Mouse (Mus musculus) G1E-ER4 (cell line): ENCODE data around the gene Gm8994. TPM values are rescaled to one million over a fixed set of nuclear protein-coding genes. Genes with fewer than 3 reads are reported as not detected.
"Not testable (repeated sequence)": the region's sequence is repeated elsewhere in the genome, so short reads cannot be mapped to it uniquely, and the experiment has no call there.

Experiments
- GATA1 ChIP-seq: IDR thresholded peaks from one replicate; pipeline ENCODE4 v1.8.0; 2012; ENCODE audit warnings: low read length, inconsistent platforms
- polyA plus RNA-seq: library from polyadenylated mRNA; stranded (reverse); fragments of >175 nt; gene quantifications from 2 replicates; pipeline ENCODE4 v1.2.3, GENCODE M21; 2012

Gene Gm8994
- not detected in 2 replicates for polyA plus RNA-seq

DNA sequence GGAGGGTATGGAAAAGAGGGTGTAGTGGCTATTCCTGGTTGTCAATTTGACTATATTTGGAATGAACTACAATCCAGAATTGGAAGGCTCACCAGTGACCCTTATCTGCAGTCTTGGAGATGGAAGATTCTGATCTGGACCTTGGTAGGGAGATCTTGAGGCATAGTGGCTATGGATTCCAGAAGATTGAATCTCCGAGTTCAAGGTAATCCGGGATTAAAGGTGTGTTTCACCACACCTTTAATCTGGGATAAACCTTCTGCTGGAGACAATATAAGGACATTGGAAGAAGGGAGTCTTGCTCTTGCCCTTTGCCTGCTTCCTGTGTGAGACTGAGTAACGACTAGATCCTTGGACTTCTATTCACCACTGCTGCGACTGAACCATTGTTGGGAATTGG, at the start of gene Gm8994:
Gene Gm8994 (plus strand): TSS at position 301 of the 400 bp plus-strand sequence.
- TF ChIP-seq GATA1 = not testable (repeated sequence)

DNA sequence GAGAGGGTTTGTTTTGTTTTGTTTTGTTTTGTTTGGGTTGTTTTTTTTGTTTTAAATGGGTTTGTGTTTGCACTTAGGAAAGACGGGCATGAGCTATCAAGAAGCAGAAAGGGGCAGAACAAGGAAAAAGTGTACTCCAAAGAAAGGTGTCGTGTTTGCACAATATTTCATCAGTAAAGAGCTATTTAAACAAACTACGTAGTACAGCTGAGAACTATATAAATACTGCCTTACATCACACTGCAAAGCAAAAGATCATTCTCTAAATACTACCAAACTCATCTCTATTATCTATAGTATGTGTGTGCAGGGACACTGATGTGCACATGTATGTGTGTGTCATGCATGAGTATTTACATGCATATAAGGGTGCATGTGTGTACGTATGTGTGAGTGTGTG, 49.7 kb upstream of the Gm8994 start:
- no peak for TF ChIP-seq GATA1

DNA sequence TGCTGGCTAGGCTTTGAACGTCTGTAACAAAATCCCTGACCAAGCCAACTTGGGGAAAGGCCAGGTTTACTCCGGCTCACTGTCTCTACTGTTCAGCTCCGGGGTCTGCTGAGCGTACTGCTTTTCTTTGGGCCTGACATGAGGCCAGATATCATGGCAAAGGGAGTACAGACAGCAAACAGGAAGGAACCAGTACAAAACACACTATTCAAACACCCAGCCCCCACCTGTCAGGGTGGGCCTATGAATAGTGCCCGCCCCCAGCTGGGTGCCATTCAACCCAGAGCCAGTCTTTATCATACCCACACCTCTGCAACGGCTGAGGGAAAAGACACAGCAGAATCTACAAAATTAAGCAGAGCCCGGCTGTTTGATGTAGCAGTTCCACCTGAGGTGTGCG, 42.8 kb upstream of the Gm8994 start:
- no peak for TF ChIP-seq GATA1

DNA sequence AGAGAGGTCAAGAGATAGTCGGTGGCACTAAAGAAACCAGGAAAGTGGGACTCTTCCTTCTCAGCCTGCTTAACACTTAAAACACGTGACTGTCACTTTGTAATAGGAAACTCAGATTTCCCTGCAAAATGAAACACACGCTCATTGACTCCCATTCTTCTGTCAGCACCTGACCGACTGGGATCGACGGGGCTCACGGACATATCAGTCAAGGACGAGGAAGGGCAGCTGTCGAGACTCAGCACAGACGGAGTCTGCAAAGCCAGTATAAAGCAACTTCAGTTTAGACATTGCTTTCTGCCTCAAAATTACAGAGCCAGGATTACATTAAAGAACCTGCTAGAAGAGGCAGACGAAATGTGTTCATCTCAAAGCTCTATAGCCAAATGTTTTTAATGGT, 41.2 kb upstream of the Gm8994 start:
- TF ChIP-seq GATA1 = no peak

DNA sequence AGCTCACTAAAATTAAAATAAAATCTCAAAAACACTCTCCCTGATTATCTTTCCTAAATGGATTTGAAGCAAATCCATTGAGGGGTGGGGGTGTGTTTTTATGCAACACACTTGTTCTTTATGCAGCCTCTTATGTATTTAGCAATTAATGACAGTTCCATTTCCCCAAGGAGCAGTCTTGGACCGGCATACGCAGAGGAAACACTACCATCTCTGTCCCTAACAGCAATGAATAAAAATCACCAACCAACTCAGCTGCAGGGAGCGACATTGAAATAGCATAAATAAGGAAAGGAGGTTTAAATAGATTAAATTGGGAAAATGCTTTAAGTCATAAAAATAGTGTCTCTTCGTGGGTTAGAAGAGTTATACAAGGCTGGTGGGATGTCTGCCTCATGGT, 40.8 kb upstream of the Gm8994 start:
- TF ChIP-seq GATA1 = no peak

DNA sequence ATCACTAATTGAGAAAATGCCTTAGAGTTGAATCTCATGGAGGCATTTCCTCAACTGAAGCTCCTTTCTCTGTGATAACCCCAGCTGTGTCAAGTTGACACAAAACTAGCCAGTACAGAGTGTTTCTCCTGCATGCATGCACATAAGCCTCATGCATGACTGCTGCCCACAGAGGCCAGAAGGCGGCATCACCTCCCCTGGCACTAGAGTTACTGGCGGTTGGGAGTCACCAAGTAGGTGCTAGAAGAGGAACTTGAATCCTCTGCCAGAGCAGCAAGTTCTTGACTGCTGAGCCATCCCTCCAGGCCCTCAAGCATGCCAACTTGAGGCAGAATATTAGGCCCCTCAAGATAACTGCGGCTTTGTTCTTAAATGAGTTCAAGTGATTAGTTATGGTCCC, 35.9 kb upstream of the Gm8994 start:
- no peak for TF ChIP-seq GATA1

DNA sequence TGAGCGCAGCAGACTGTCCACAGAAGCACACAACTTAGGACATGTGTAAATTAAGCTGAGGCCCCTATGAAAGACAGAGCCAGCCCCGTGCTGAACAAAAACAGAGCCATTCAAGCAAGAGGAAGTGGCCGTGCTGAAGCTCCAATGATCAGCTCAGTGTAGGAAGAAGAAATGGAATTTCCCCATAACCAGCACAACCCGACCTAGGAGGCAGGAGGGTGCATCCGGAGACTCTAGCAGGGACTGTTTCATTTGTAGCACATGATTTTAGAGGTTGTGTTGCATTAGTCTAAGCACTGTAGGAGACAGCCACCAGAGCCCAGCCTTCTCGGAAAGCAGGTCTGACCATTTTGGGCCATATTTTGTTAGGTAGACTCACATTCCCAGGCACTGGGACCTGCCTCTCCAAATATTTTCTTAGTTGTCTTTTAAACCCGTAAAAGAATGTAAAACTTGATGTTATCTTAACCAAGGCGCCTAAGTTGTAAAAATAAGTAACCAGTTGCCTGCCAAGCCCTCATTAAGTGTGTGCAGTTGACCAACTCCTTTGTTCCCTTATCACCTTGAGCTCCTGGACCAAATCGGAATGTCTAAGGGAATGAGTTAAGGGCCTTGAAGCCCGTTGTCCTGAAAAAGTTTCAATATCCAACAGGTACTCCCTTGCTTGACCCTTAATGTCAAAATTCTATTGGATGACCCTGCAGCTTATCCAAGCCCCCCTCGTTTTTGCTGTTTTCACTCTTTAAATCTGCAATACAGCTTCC, 35.2 kb upstream of the Gm8994 start:
- TF ChIP-seq GATA1 = no peak

DNA sequence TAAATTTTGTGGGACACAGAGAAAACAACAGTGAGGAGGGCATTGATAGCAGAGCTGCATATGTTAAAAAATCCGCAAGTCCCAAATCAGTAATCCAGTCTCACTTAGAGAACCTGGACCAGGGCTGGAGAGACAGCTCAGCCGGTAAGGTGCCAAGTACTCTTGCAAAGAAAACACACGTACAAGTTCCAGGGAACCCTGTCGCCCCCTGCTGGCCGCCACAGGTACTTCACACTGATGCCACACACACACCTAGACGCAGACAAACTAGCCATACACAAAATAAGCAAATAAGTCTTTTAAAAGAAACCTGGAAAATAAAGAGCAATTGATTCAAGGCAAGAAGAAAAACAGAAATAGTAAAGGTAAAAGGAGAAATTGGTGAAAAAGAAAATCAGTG, 33.6 kb upstream of the Gm8994 start:
- no peak for TF ChIP-seq GATA1

DNA sequence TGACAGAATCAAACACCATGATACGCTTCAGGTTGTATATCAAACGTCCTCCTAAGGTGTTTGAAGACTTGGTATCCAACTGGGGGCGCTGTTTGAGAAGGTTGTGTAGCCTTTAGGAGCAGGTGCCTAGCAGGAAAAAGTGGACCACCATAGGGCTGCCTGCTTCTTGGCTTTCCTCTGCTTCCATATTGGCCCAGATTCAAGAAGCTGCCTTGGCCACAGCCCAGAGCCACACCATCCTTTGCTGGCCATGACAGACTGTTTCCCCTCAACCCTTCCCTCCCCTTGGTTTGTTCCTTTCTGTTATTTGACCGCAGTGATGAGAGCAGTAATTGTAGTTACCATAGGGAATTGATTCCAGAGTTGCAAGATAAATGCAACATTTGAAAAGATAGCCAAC, 31.5 kb upstream of the Gm8994 start:
- no peak for TF ChIP-seq GATA1

DNA sequence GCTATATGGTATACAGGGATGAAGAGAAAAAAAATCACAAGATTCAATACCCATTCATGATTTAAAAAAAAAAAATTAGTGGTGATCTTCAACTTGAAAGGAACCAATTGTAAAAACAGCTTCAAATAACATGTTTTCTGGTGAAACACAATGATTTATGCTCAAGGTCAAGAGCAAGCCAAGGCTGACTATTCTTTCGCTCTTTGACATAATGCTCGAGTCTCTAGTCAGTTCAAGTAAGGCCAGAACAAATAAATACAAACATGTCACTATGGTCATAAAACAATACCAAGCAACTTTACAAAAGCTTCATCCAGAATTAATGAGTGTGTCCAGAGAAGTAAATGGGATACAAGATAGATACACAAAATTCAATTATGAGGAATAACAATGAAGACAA, 31.1 kb upstream of the Gm8994 start:
- TF ChIP-seq GATA1 = no peak

DNA sequence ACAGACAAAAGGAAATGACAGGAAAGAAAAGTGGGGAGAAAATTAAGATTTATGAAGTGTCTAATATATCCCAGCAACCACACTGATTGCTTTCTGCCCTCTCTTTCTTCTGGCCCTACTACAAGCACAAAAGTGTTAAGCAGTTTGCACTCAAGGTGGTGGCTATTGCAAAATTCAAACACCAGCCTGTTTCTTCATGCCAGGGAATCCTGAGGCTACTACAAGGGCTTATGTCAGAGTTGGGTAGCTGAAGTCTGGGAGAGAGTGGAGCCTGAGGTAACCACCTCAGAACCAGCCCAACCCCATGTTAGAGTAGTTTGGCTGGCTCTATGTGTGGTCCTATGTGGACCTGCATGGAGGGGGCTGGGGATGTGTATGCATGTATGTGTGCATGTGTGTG, 23.8 kb upstream of the Gm8994 start:
- no peak for TF ChIP-seq GATA1

DNA sequence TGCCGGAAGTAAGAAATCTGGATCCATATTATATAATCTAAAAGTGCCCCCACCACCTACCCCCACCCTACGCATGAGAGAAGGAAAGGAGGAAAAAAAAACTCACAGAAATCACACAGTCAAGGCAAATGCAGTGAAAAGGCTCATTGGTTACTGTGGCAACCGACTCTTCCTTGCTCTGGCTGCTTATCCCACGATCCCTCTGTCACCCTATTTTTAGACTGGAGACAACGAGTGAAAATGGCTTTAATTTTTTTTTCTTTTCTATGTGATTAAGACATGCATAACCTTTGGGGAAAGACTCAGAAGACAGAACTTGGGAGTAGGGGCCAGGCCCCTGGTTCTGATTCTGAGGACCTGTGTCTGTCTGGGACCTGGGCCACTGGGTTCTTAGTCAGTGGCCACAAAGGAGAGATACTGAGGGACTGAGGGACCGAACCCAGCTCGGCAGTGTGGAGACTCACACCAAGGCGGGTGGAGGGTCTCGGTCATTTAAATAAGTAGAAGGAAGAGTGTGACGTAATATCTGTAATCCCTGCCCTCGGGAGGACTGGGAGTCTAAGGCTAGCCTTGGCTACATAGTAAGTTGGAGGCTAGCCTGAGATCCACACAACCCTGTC, 22.9 kb upstream of the Gm8994 start:
- no peak for TF ChIP-seq GATA1

DNA sequence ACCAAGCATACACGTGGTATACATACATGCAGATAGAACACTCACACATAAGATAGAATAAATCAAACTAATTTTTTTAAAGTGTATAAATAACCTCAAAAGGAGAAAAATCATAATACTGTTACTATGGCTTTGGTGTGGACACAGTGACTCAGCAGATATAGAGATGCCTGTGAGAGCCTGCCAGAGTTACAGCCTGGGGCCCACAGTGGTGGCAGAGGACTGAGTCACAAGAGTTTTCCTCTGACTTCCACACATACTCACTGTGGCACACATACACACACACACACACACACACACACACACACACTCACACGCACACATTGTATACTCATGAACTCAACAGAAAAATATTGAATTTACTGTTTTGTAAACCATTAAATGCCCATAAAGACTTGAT, 17.9 kb upstream of the Gm8994 start:
- no peak for TF ChIP-seq GATA1

DNA sequence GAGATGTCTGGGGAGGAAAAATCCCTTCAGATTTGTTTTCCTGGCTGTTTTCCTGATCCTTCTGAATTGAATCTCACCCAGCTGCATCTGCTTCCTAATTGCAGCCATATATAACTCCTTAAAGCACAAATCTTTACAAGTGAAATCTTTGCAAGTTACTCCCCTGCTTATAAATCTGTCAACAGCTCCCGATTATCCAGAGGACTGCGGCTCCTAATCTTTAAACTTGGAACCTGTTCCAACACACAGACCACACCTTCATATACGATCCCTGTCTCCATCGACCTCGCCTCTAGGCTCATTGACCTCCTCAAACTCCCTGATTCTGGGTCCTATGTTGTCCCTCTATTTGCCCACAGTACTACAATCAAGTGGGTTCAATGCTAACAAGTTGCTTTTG, 13.3 kb downstream of the Gm8994 start:
- TF ChIP-seq GATA1 = no peak

DNA sequence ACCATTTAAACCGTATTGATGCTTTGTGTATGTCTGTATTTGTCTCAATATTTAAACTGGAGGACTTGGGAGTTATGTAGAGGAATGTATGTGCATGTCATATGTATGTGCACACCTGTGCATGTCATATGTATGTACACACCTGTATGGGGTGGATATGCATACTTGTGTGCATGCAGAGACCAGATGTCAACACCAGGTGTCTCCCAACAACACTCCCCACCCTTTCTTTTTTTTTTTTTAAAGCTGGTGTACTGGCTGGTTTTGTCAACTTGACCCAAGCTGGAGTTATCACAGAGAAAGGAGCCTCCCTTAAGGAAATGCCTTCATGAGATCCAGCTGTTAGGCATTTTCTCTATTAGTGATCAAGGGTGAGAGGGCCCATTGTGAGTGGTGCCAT, 13.8 kb downstream of the Gm8994 start:
- no peak for TF ChIP-seq GATA1

DNA sequence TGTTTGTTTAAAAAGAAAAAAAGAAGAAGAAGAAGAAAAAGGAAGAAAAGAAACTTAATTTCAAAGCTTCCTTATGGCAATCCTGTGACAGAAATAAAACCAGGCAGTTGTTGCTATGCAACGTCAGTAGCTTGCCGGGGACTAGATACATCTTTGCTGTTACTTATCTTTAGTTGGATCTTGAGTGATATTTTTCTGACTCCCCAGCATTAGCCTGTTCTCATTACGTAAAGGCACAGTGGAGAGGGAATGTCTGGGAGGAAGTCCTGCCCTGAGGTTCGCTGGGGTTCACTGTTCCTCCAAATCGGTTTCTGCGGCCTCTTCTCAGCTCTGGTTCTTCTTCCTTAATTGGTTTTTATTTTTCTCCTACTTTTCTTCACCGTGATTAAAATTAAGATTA, 16.5 kb downstream of the Gm8994 start:
- no peak for TF ChIP-seq GATA1

DNA sequence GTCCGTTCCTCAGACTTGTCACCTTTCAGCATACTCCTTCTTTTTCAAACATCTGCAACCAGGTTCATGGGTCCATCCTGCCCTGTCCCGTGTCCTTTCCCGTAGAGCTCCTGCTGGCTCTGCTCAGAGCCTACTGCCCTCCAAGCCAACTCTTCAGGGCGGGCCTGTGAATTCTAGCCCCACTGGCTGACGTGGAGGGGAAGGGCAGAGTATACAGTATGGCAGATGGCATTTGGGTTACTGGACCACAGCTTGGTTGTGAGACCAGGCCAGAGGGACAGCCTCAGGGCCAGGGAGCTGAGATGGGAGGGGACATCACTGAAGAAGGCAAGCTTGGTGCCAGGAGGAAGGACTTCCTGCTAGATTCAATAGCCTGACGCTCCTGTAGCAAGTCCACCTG, 17.7 kb downstream of the Gm8994 start:
- TF ChIP-seq GATA1 = no peak
